Mouse (Mus musculus) thymus, adult 2 months (tissue): Measurements from ENCODE around the gene Dnah14.

Experiments used
- CTCF ChIP-seq: fragments of 200-500 bp; IDR thresholded peaks from 2 replicates; pipeline ENCODE4 v1.5.1; 2012; ENCODE audit warnings: mild to moderate bottlenecking, control low read depth, low read length, moderate library complexity, borderline replicate concordance; ENCODE audit not compliant: control insufficient read depth, poor library complexity, insufficient read depth; ENCODE audit errors: extremely low read depth
- POLR2A ChIP-seq: fragments of 200-500 bp; IDR thresholded peaks from 2 replicates; pipeline ENCODE4 v1.6.1; 2012; ENCODE audit warnings: mild to moderate bottlenecking, low read length, control low read depth, moderate library complexity; ENCODE audit not compliant: control insufficient read depth, poor library complexity, insufficient read depth; ENCODE audit errors: extremely low read depth

DNA sequence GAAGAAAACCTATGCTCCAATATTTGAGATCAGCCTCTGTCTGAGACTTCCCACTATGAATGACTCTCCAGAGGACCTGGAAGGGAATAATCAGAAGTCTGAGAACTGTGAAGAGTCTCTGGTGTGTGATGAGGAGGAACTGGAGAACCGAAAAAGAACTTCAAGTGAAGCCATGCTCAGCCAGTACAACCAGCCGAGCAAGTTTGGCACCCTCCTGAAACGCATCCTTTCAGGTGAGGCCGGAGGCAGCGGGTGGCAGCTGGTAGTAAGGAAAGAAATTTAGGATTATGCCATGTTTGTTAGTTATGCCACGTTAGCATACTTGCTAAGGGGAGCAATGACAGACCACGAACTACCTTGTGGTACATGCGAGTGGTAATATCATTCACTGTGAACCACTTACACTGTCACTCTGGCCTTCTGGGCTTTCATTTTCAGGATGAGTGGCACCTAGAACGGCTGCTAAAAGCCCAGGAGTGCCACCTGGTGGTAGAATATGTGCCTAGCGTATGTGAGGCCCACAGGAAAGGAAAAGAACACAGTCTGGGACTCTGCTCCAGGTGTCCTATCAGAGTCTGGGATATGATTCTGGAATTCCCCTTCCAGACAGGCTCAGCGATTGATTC lies 39.6 kb downstream of the Dnah14 start:
- TF ChIP-seq CTCF (no peak), POLR2A (no peak)
